Mouse (Mus musculus): ENCODE measurements around the gene Dlec1. TPM values are rescaled to one million over a fixed set of nuclear protein-coding genes. Genes with fewer than 3 reads are reported as not detected.

Gene Dlec1
- 0.06 and 0.16 TPM in 2 replicates for polyA plus RNA-seq (2015; fragmentation: Nextera tagmentation; extraction: Ambion mirVana)

DNA sequence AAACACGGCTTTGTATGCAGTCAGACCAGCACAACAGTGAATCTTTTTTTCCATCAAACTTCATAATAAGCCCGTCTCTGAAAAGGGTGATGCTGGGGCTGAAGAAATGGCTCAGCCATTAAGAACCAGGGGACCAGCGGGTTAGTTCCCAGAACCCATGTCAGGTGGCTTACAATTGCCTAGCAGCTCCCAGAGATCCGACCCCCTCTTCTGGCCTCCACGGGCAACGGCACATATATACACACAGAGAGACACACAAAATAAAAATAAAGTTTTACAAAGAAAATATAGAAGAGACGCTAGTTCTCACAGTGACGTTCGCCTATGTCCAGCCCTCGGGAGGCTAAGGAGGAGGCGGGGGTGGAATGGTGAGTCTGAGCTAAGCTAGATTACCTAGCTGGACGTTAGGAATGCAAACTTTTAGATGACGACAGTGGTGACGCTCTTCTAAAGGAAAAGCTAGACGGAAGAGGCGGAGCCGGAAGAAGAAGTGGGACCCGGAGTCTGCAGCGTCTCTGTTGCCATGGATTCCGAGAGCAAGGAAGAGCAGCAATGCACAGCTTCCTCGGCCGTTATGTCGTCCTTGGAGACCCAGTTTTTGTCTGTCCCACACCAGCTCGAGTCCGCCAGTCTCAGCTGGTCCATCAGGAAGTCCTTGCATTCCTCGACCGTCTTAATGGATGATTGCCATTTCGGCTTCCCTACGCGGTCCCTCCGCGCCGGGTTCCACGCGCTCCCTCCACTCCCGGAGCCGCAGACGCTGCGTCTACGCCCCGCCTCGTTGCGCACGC, at the start of gene Dlec1:
Gene Dlec1, plus strand, starts transcription at position 487 of the 791 bp plus-strand sequence.

DNA sequence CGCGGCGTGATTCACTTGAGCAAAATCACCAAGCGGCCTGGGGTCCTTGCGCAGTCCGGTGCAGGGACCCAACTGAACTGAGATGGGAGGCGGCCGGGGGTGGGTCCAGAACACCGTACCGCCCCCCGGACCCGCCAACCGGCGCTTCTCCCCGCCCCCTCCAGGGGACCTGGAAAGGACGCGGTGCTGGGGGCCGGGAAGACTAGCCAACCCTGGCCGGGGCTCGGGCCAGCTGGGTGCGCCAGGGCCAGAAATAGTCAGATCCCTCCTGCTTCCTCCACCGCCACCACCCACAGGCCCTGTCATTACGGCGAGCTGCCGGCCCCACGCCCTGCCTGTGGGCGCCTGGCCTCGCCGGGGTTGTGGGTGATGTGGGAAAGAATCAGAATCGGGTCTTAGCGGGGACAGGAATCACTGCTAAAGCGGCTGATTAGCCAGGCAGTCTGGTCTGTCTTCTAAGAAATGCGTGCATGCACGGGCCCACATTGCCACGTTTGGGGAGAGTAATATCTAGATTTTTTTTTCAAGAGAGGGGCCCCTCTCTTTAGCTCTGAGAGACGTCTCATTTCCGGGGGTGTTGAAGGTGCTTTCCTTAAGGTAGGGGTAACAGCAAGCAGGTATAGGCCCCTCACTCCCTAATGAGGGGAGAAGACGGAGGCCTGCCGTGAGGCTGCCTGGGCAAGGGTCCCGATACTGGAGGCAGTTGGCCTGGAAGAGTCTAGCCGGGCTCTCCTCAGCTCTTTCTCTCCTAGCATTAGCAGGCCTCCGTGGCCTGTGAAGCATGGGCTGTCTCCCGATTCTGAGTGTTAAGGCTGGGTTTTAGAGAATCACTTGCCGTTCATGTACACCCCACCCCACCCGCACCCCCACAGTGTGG, 8.6 kb upstream of the Dlec1 start, which contains the start of gene Plcd1:
Gene Plcd1, minus strand, starts transcription at position 84 of the 877 bp plus-strand sequence.

GRCm38 (mm10) chr9:119156278-119157201, 54.3 kb downstream of the Dlec1 start, which contains the start of gene Acaa1b:
TSS of gene Acaa1b (minus strand) at chr9:119157093.

GRCm38 (mm10) chr9:119158861-119159260, 56.6 kb downstream of the Dlec1 start, which contains the start of gene Gm47289:
TSS of gene Gm47289 (plus strand) at chr9:119159161.

Other genes starting within 250 kb of the Dlec1 start
- gene Ctdspl, start 176.0 kb upstream of the Dlec1 start, polyA plus RNA-seq (2015; fragmentation: Nextera tagmentation; extraction: Ambion mirVana) = 4.0 and 5.8 TPM in 2 replicates
- gene Vill, start 49.7 kb upstream of the Dlec1 start, polyA plus RNA-seq (2015; fragmentation: Nextera tagmentation; extraction: Ambion mirVana) = 1.9 and 4.8 TPM in 2 replicates
- gene Plcd1, start 9.0 kb upstream of the Dlec1 start, polyA plus RNA-seq (2015; fragmentation: Nextera tagmentation; extraction: Ambion mirVana) = 9.3 and 11.6 TPM in 2 replicates
- gene Acaa1b, start 54.6 kb downstream of the Dlec1 start, polyA plus RNA-seq (2015; fragmentation: Nextera tagmentation; extraction: Ambion mirVana) = 1.6 and 8.8 TPM in 2 replicates
- gene Gm47289, start 56.7 kb downstream of the Dlec1 start, polyA plus RNA-seq (2015; fragmentation: Nextera tagmentation; extraction: Ambion mirVana) = not detected in 2 replicates
- not detected in 2 replicates for gene Slc22a13, start 106.6 kb downstream of the Dlec1 start, polyA plus RNA-seq (2015; fragmentation: Nextera tagmentation; extraction: Ambion mirVana)
- gene Oxsr1, start 219.9 kb downstream of the Dlec1 start, polyA plus RNA-seq (2015; fragmentation: Nextera tagmentation; extraction: Ambion mirVana) = 7.4 and 8.1 TPM in 2 replicates
- 69.8 and 81.8 TPM in 2 replicates for gene Acaa1a, start 237.2 kb downstream of the Dlec1 start, polyA plus RNA-seq (2015; fragmentation: Nextera tagmentation; extraction: Ambion mirVana)
- 15.0 and 22.0 TPM in 2 replicates for gene Myd88, start 238.9 kb downstream of the Dlec1 start, polyA plus RNA-seq (2015; fragmentation: Nextera tagmentation; extraction: Ambion mirVana)

Data from skeletal muscle tissue, postnatal 0 days (tissue).